Mouse (Mus musculus) stomach, embryonic 14.5 days (tissue): ENCODE results near the gene Alk. TPM values are rescaled to one million over a fixed set of nuclear protein-coding genes. Genes with fewer than 3 reads are reported as not detected.
"Not testable (repeated sequence)": the region's sequence is repeated elsewhere in the genome, so short reads cannot be mapped to it uniquely, and the experiment has no call there.

Experiments used
- ATAC-seq: fragments of 200-750 bp; cut with Nextera tagmentation; 2 replicates; pipeline ENCODE4 v1.8.0; 2017; ENCODE audit warnings: low read depth, moderate TSS enrichment; ENCODE audit not compliant: insufficient number of reproducible peaks, insufficient read depth, low FRiP score
- H3K27ac ChIP-seq: fragments of 300-500 bp; sonication (generic); 2 replicates; pipeline ENCODE4 v1.5.1; 2014; ENCODE audit warnings: mild to moderate bottlenecking, low read length, moderate library complexity, mixed read lengths
- H3K27me3 ChIP-seq: fragments of 300-500 bp; sonication (generic); 2 replicates; pipeline ENCODE4 v1.6.1; 2014; ENCODE audit warnings: low read length, control low read depth, mixed read lengths; ENCODE audit not compliant: control insufficient read depth, insufficient read depth
- H3K36me3 ChIP-seq: fragments of 300-500 bp; sonication (generic); 2 replicates; pipeline ENCODE4 v1.6.1; 2014; ENCODE audit warnings: mild to moderate bottlenecking, control low read depth, low read length, moderate library complexity, mixed read lengths; ENCODE audit not compliant: control insufficient read depth, insufficient read depth
- H3K4me1 ChIP-seq: fragments of 300-500 bp; sonication (generic); 2 replicates; pipeline ENCODE4 v1.6.1; 2014; ENCODE audit warnings: low read length, control low read depth, mixed read lengths; ENCODE audit not compliant: control insufficient read depth, insufficient read depth
- H3K4me2 ChIP-seq: fragments of 300-500 bp; sonication (generic); replicated peaks from 2 replicates; pipeline ENCODE4 v1.6.1; 2014; ENCODE audit warnings: low read depth, low read length, control low read depth
- H3K4me3 ChIP-seq: fragments of 300-500 bp; sonication (generic); 2 replicates; pipeline ENCODE4 v1.5.1; 2014; ENCODE audit warnings: low read depth, low read length, control low read depth
- H3K9ac ChIP-seq: fragments of 300-500 bp; sonication (generic); replicated peaks from 2 replicates; pipeline ENCODE4 v1.6.1; 2014; ENCODE audit warnings: low read depth, mild to moderate bottlenecking, control low read depth, low read length, moderate library complexity, mixed read lengths
- H3K9me3 ChIP-seq: fragments of 300-500 bp; sonication (generic); 2 replicates; pipeline ENCODE4 v1.6.1; 2016; ENCODE audit warnings: low read depth, low read length, control low read depth; ENCODE audit not compliant: control insufficient read depth
- WGBS: fragments of 180-500 bp; shearing (Covaris S2); extraction: QIAGEN DNeasy Blood & Tissue Kit; methylation state at CpG from one replicate; pipeline ENCODE4 v1.1.7; 2014; 5-methylcytosine and 5-hydroxymethylcytosine counted together
- polyA plus RNA-seq: library from polyadenylated mRNA; unstranded; fragments of >200 nt; fragmentation: Nextera tagmentation; extraction: Ambion mirVana; gene quantifications from 2 replicates; pipeline ENCODE4 v1.2.1, GENCODE M21; 2014

Alk gene
- polyA plus RNA-seq, 1 experiment from 2014 or later, result 2.1 TPM

- H3K4me1 ChIP-seq, H3K4me3 ChIP-seq, H3K36me3 ChIP-seq, H3K9ac ChIP-seq, ATAC-seq, H3K4me2 ChIP-seq, H3K9me3 ChIP-seq, H3K27ac ChIP-seq, H3K27me3 ChIP-seq: not testable (repeated sequence)
- 90% methylated on average over 7 of the region's 7 CpGs for WGBS
Observed at GRCm38 (mm10) chr17:72479260-72479659, 125.2 kb downstream of the Alk start.

GRCm38 (mm10) chr17:72477889-72478405, 126.5 kb downstream of the Alk start:
- no peak overlapping the region for H3K9ac ChIP-seq
- H3K9me3 ChIP-seq, result no peaks in the 10 kb centered on the region
- 51% methylated on average over 5 of the region's 5 CpGs for WGBS
- no peak overlapping the region for H3K4me3 ChIP-seq
- H3K27ac ChIP-seq, result no peak overlapping the region
- H3K4me2 ChIP-seq, result no peak overlapping the region
- no peak for ATAC-seq
- no peaks in the 10 kb centered on the region for H3K4me1 ChIP-seq
- no peaks in the 10 kb centered on the region for H3K36me3 ChIP-seq
- H3K27me3 ChIP-seq, result no peaks in the 10 kb centered on the region

GRCm38 (mm10) chr17:72476956-72477355, 127.5 kb downstream of the Alk start:
- WGBS, result 41% methylated on average over 4 of the region's 4 CpGs
- no peaks in the 10 kb centered on the region for H3K4me1 ChIP-seq
- ATAC-seq, result no peak
- H3K9ac ChIP-seq, result no peak overlapping the region
- no peak overlapping the region for H3K4me2 ChIP-seq
- H3K4me3 ChIP-seq, result no peak overlapping the region
- no peaks in the 10 kb centered on the region for H3K27me3 ChIP-seq
- H3K27ac ChIP-seq, result no peak overlapping the region
- no peaks in the 10 kb centered on the region for H3K36me3 ChIP-seq
- H3K9me3 ChIP-seq, result no peaks in the 10 kb centered on the region

GRCm38 (mm10) chr17:72474166-72474565, 130.3 kb downstream of the Alk start:
- Histone ChIP-seq H3K4me3 (no peak overlapping the region), H3K27ac (no peak overlapping the region), H3K4me2 (no peak overlapping the region), H3K36me3 (no peaks in the 10 kb centered on the region), H3K9ac (no peak overlapping the region), H3K9me3 (no peaks in the 10 kb centered on the region), H3K27me3 (no peaks in the 10 kb centered on the region), H3K4me1 (no peaks in the 10 kb centered on the region)
- ATAC-seq, result no peak
- WGBS, result 54% methylated on average over 5 of the region's 5 CpGs

GRCm38 (mm10) chr17:72448477-72448876, 155.9 kb downstream of the Alk start:
- H3K9me3 ChIP-seq, result no peaks in the 10 kb centered on the region
- ATAC-seq, result no peak
- H3K27ac ChIP-seq, result no peak overlapping the region
- no peak overlapping the region for H3K4me3 ChIP-seq
- no peaks in the 10 kb centered on the region for H3K4me1 ChIP-seq
- no peaks in the 10 kb centered on the region for H3K27me3 ChIP-seq
- WGBS, result 68% methylated on average over 4 of the region's 4 CpGs
- H3K9ac ChIP-seq, result no peak overlapping the region
- H3K36me3 ChIP-seq, result no peaks in the 10 kb centered on the region
- no peak overlapping the region for H3K4me2 ChIP-seq

GRCm38 (mm10) chr17:72445204-72446177, 158.9 kb downstream of the Alk start:
- Histone ChIP-seq H3K4me2 (no peak overlapping the region), H3K9me3 (no peaks in the 10 kb centered on the region), H3K27me3 (no peaks in the 10 kb centered on the region), H3K9ac (no peak overlapping the region), H3K27ac (no peak overlapping the region), H3K36me3 (no peaks in the 10 kb centered on the region), H3K4me3 (no peak overlapping the region), H3K4me1 (no peaks in the 10 kb centered on the region)
- WGBS, result 57% methylated on average over 3 of the region's 3 CpGs
- ATAC-seq, result peak; percentile 80; the same call in 1 of the 2 replicates

GRCm38 (mm10) chr17:72417451-72417850, 187.0 kb downstream of the Alk start:
- Histone ChIP-seq H3K27me3 (no peaks in the 10 kb centered on the region), H3K36me3 (no peaks in the 10 kb centered on the region), H3K9ac (no peak overlapping the region), H3K9me3 (no peaks in the 10 kb centered on the region), H3K4me2 (no peak overlapping the region), H3K27ac (no peak overlapping the region), H3K4me3 (no peak overlapping the region), H3K4me1 (no peaks in the 10 kb centered on the region)
- 84% methylated on average over 4 of the region's 4 CpGs for WGBS
- no peak for ATAC-seq

- H3K4me1 ChIP-seq, result no peaks in the 10 kb centered on the region
- no peak overlapping the region for H3K4me3 ChIP-seq
- H3K4me2 ChIP-seq, result no peak overlapping the region
- H3K27me3 ChIP-seq, result no peaks in the 10 kb centered on the region
- no peaks in the 10 kb centered on the region for H3K36me3 ChIP-seq
- H3K9me3 ChIP-seq, result no peaks in the 10 kb centered on the region
- ATAC-seq, result no peak
- no peak overlapping the region for H3K27ac ChIP-seq
- H3K9ac ChIP-seq, result no peak overlapping the region
Observed at GRCm38 (mm10) chr17:72414676-72415075, 189.8 kb downstream of the Alk start.
